Mouse (Mus musculus) spleen, embryonic (tissue): Measurements from ENCODE around the gene Taf10.
"Not testable (repeated sequence)": the region's sequence is repeated elsewhere in the genome, so short reads cannot be mapped to it uniquely, and the experiment has no call there.

Source experiments
- CTCF ChIA-PET: fragments of 350-600 bp; sonication (Branson Sonifier 250); formaldehyde crosslinking; loops from one replicate; lab custom pipeline; 2022; lab: Charles Lee

Gene Taf10

GRCm38 (mm10) chr7:105753281-105753680, 9.1 kb upstream of the Taf10 start:
- CTCF ChIA-PET = no interaction called here

GRCm38 (mm10) chr7:105752716-105753115, 8.6 kb upstream of the Taf10 start:
- CTCF ChIA-PET = interaction anchor here (0.6 to 1.1 kb wide), 2 partner anchors 9 to 13 kb away, joined by 3 to 7 read pairs; partner anchors contain the start of gene Taf10

GRCm38 (mm10) chr7:105751491-105752433, 7.6 kb upstream of the Taf10 start, which contains the start of gene Tpp1:
Tpp1 (minus strand) TSS chr7:105752235.
- CTCF ChIA-PET = interaction anchor here (0.6 to 1.1 kb wide), 2 partner anchors 8 to 14 kb away, joined by 3 to 7 read pairs; partner anchors contain the start of gene Taf10

GRCm38 (mm10) chr7:105747776-105748175, 3.6 kb upstream of the Taf10 start:
- CTCF ChIA-PET = no interaction called here

- CTCF ChIA-PET = interaction anchor here (1.1 kb wide), 1 partner anchor 9 kb away, joined by 3 read pairs; the partner anchor contains the start of gene Tpp1
Measured at GRCm38 (mm10) chr7:105743246-105743925, 775 bp downstream of the Taf10 start.

- CTCF ChIA-PET = not testable (repeated sequence)
Measured at GRCm38 (mm10) chr7:105742539-105743215, 1.5 kb downstream of the Taf10 start.

- CTCF ChIA-PET = no interaction called here
Measured at GRCm38 (mm10) chr7:105741978-105742377, 2.2 kb downstream of the Taf10 start.

- CTCF ChIA-PET = no interaction called here
Measured at GRCm38 (mm10) chr7:105740851-105741250, 3.3 kb downstream of the Taf10 start.

GRCm38 (mm10) chr7:105740089-105740795, 3.9 kb downstream of the Taf10 start:
- CTCF ChIA-PET = interaction anchor here (0.9 kb wide), 1 partner anchor 29 kb away, joined by 3 read pairs; no protein-coding TSS in a partner anchor

- CTCF ChIA-PET = interaction anchor here (0.6 to 0.9 kb wide), 2 partner anchors 12 to 28 kb away, joined by 3 to 5 read pairs; no protein-coding TSS in a partner anchor
Measured at GRCm38 (mm10) chr7:105738948-105739347, 5.2 kb downstream of the Taf10 start.

- CTCF ChIA-PET = interaction anchor here (0.6 kb wide), 2 partner anchors 10 to 12 kb away, joined by 4 to 5 read pairs; no protein-coding TSS in a partner anchor
Measured at GRCm38 (mm10) chr7:105738286-105738685, 5.9 kb downstream of the Taf10 start.

GRCm38 (mm10) chr7:105737648-105738047, 6.5 kb downstream of the Taf10 start:
- CTCF ChIA-PET = interaction anchor here (0.6 kb wide), 1 partner anchor 9 kb away, joined by 4 read pairs; no protein-coding TSS in a partner anchor

- CTCF ChIA-PET = no interaction called here
Measured at GRCm38 (mm10) chr7:105736911-105737521, 7.1 kb downstream of the Taf10 start, which contains the start of gene Rrp8. Rrp8 (minus strand) TSS chr7:105737385.

- CTCF ChIA-PET = no interaction called here
Measured at GRCm38 (mm10) chr7:105736264-105736901, 7.8 kb downstream of the Taf10 start, which contains the start of gene Ilk. Ilk (plus strand) TSS chr7:105736592.

GRCm38 (mm10) chr7:105735464-105735863, 8.7 kb downstream of the Taf10 start:
- CTCF ChIA-PET = interaction anchor here (0.7 kb wide), 2 partner anchors 31 to 84 kb away, joined by 7 to 8 read pairs; no protein-coding TSS in a partner anchor

- CTCF ChIA-PET = no interaction called here
Measured at GRCm38 (mm10) chr7:105734826-105735225, 9.3 kb downstream of the Taf10 start.

- CTCF ChIA-PET = no interaction called here
Measured at GRCm38 (mm10) chr7:105733836-105734235, 10.3 kb downstream of the Taf10 start.

GRCm38 (mm10) chr7:105728701-105729428, 15.3 kb downstream of the Taf10 start:
- CTCF ChIA-PET = interaction anchor here (0.5 kb wide), 1 partner anchor 9 kb away, joined by 4 read pairs; no protein-coding TSS in a partner anchor

GRCm38 (mm10) chr7:105726980-105727325, 17.2 kb downstream of the Taf10 start:
- CTCF ChIA-PET = interaction anchor here (0.6 to 1.6 kb wide), 2 partner anchors 12 to 92 kb away, joined by 4 to 5 read pairs; no protein-coding TSS in a partner anchor
